Mouse (Mus musculus) E14TG2a.4 (cell line): ENCODE measurements around the gene Fez2.

ENCODE experiments used
- CTCF ChIP-seq: conservative IDR thresholded peaks from 2 replicates; pipeline ENCODE4 v1.5.1; 2014; ENCODE audit warnings: low read length
- NANOG ChIP-seq: IDR thresholded peaks from 2 replicates; pipeline ENCODE4 v1.6.1; 2014; ENCODE audit warnings: borderline replicate concordance, low read length, mixed read lengths

DNA sequence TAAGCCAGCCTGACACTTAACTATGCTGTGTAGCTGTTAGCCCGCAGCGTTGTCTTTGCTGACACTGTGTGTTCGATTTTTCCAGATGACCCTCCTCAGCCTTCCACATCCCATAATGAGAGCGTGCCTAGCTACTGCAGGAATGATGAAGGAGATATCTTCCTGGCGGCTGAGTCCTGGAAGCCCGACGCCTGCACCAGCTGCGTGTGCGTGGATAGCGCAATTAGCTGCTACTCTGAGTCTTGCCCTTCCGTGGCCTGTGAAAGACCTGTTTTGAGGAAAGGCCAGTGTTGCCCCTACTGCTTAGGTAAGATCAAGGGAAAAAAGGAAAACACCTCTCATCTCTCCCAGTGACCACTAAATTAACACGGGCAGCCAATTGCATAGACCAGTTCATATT is 63.1 kb downstream of the Fez2 start:
- no peak for TF ChIP-seq CTCF
- TF ChIP-seq NANOG: no peak
